Mouse (Mus musculus): ENCODE measurements around the gene Slc17a7. TPM values are rescaled to one million over a fixed set of nuclear protein-coding genes. Genes with fewer than 3 reads are reported as not detected.
A peak's percentile ranks its signal among the peaks of the same experiment; 100 is the strongest.

Slc17a7 gene
- polyA plus RNA-seq, 1 experiment from 2014 or later = 0.78 TPM

- Histone ChIP-seq H3K9me3 (no peaks in the 10 kb centered on the region), H3K4me2 (no peak overlapping the region), H3K27ac (replicated peaks) (no peak overlapping the region), H3K9ac (no peak overlapping the region), H3K36me3 (peaks cover 64% of the 10 kb centered on the region), H3K4me3 (no peak overlapping the region), H3K4me1 (replicated peaks) (0 out of 2 replicates have a peak, but pooled peaks cover 6% of the 10 kb centered on the region), H3K27me3 (no peaks in the 10 kb centered on the region)
- no peak for ATAC-seq (ENCODE audit: low read depth)
- 95% methylated on average over 7 of the region's 7 CpGs for WGBS
Measured at GRCm38 (mm10) chr7:45224826-45225225, 61.1 kb downstream of the Slc17a7 start.

MicroRNAs within 50 kb of the gene (microRNA counts, 519-probe panel; counts per million panel counts)
- microRNA mmu-miR-150 = 3,356 counts per million, percentile 45 among the panel's probes with 10 or more counts

Small RNAs within 50 kb of the gene (microRNA-seq; reads per million reads assigned to microRNA genes)
- gene Mir150 = 28.5 reads per million, percentile 38 among the genes with 10 or more reads in this experiment
- gene Mir5121 = 5.8 reads per million, percentile 21 among the genes with 10 or more reads in this experiment
- gene Mir7055 = not detected

Other genes with a start within 250 kb of the Slc17a7 start
- 115 and 116 TPM in 2 replicates for gene Ap2a1, start 234.5 kb upstream of the Slc17a7 start, polyA plus RNA-seq (2015; fragmentation: Nextera tagmentation; extraction: Ambion mirVana)
- 0.22 TPM in 1 of 2 replicates, not detected in the other for gene Tsks, start 220.7 kb upstream of the Slc17a7 start, polyA plus RNA-seq (2015; fragmentation: Nextera tagmentation; extraction: Ambion mirVana)
- gene Cpt1c, start 189.1 kb upstream of the Slc17a7 start, polyA plus RNA-seq (2015; fragmentation: Nextera tagmentation; extraction: Ambion mirVana) = 47.3 and 54.9 TPM in 2 replicates
- gene Prmt1, start 177.4 kb upstream of the Slc17a7 start, polyA plus RNA-seq (2015; fragmentation: Nextera tagmentation; extraction: Ambion mirVana) = 612 and 623 TPM in 2 replicates
- 60.3 and 67.3 TPM in 2 replicates for gene Irf3, start 166.3 kb upstream of the Slc17a7 start, polyA plus RNA-seq (2015; fragmentation: Nextera tagmentation; extraction: Ambion mirVana)
- gene Bcl2l12, start 165.2 kb upstream of the Slc17a7 start, polyA plus RNA-seq (2015; fragmentation: Nextera tagmentation; extraction: Ambion mirVana) = 17.3 and 17.4 TPM in 2 replicates
- 46.2 and 47.2 TPM in 2 replicates for gene Scaf1, start 147.6 kb upstream of the Slc17a7 start, polyA plus RNA-seq (2015; fragmentation: Nextera tagmentation; extraction: Ambion mirVana)
- gene Rras, start 146.0 kb upstream of the Slc17a7 start, polyA plus RNA-seq (2015; fragmentation: Nextera tagmentation; extraction: Ambion mirVana) = 15.0 and 16.5 TPM in 2 replicates
- gene Prr12, start 111.1 kb upstream of the Slc17a7 start, polyA plus RNA-seq (2015; fragmentation: Nextera tagmentation; extraction: Ambion mirVana) = 12.3 and 15.1 TPM in 2 replicates
- gene Nosip, start 101.5 kb upstream of the Slc17a7 start, polyA plus RNA-seq (2015; fragmentation: Nextera tagmentation; extraction: Ambion mirVana) = 58.9 and 65.6 TPM in 2 replicates
- gene Prrg2, start 101.3 kb upstream of the Slc17a7 start, polyA plus RNA-seq (2015; fragmentation: Nextera tagmentation; extraction: Ambion mirVana) = 16.8 and 17.2 TPM in 2 replicates
- 127 and 134 TPM in 2 replicates for gene Rcn3, start 71.7 kb upstream of the Slc17a7 start, polyA plus RNA-seq (2015; fragmentation: Nextera tagmentation; extraction: Ambion mirVana)
- gene Fcgrt, start 60.1 kb upstream of the Slc17a7 start, polyA plus RNA-seq (2015; fragmentation: Nextera tagmentation; extraction: Ambion mirVana) = 25.6 and 27.3 TPM in 2 replicates
- gene Rps11, start 39.5 kb upstream of the Slc17a7 start, polyA plus RNA-seq (2015; fragmentation: Nextera tagmentation; extraction: Ambion mirVana) = 920 and 971 TPM in 2 replicates
- 746 and 820 TPM in 2 replicates for gene Rpl13a, start 35.2 kb upstream of the Slc17a7 start, polyA plus RNA-seq (2015; fragmentation: Nextera tagmentation; extraction: Ambion mirVana)
- gene Gm45713, start 27.7 kb upstream of the Slc17a7 start, polyA plus RNA-seq (2015; fragmentation: Nextera tagmentation; extraction: Ambion mirVana) = 0.53 TPM in 1 of 2 replicates, not detected in the other
- gene Flt3l, start 27.5 kb upstream of the Slc17a7 start, polyA plus RNA-seq (2015; fragmentation: Nextera tagmentation; extraction: Ambion mirVana) = 1.3 and 1.5 TPM in 2 replicates
- gene Pih1d1, start 9.6 kb upstream of the Slc17a7 start, polyA plus RNA-seq (2015; fragmentation: Nextera tagmentation; extraction: Ambion mirVana) = 79.9 and 91.9 TPM in 2 replicates
- 19.0 and 19.6 TPM in 2 replicates for gene Aldh16a1, start 9.4 kb upstream of the Slc17a7 start, polyA plus RNA-seq (2015; fragmentation: Nextera tagmentation; extraction: Ambion mirVana)
- gene Gfy, start 15.6 kb downstream of the Slc17a7 start, polyA plus RNA-seq (2015; fragmentation: Nextera tagmentation; extraction: Ambion mirVana) = not detected in 2 replicates
- not detected in 2 replicates for gene Pth2, start 17.0 kb downstream of the Slc17a7 start, polyA plus RNA-seq (2015; fragmentation: Nextera tagmentation; extraction: Ambion mirVana)
- gene Ccdc155, start 40.9 kb downstream of the Slc17a7 start, polyA plus RNA-seq (2015; fragmentation: Nextera tagmentation; extraction: Ambion mirVana) = 0.29 and 0.45 TPM in 2 replicates
- gene Dkkl1, start 48.2 kb downstream of the Slc17a7 start, polyA plus RNA-seq (2015; fragmentation: Nextera tagmentation; extraction: Ambion mirVana) = 14.6 and 19.8 TPM in 2 replicates
- gene Tead2, start 51.8 kb downstream of the Slc17a7 start, polyA plus RNA-seq (2015; fragmentation: Nextera tagmentation; extraction: Ambion mirVana) = 65.9 and 85.5 TPM in 2 replicates
- 1.5 and 1.8 TPM in 2 replicates for gene Cd37, start 75.2 kb downstream of the Slc17a7 start, polyA plus RNA-seq (2015; fragmentation: Nextera tagmentation; extraction: Ambion mirVana)
- 0.18 and 0.27 TPM in 2 replicates for gene Slc6a16, start 77.1 kb downstream of the Slc17a7 start, polyA plus RNA-seq (2015; fragmentation: Nextera tagmentation; extraction: Ambion mirVana)
- gene Slc6a21, start 113.6 kb downstream of the Slc17a7 start, polyA plus RNA-seq (2015; fragmentation: Nextera tagmentation; extraction: Ambion mirVana) = not detected in 2 replicates
- 7.1 and 7.2 TPM in 2 replicates for gene Trpm4, start 169.8 kb downstream of the Slc17a7 start, polyA plus RNA-seq (2015; fragmentation: Nextera tagmentation; extraction: Ambion mirVana)
- 0.55 and 0.74 TPM in 2 replicates for gene Hrc, start 171.3 kb downstream of the Slc17a7 start, polyA plus RNA-seq (2015; fragmentation: Nextera tagmentation; extraction: Ambion mirVana)
- gene Ppfia3, start 203.1 kb downstream of the Slc17a7 start, polyA plus RNA-seq (2015; fragmentation: Nextera tagmentation; extraction: Ambion mirVana) = 18.4 and 20.3 TPM in 2 replicates
- 11.1 and 11.6 TPM in 2 replicates for gene Lin7b, start 206.6 kb downstream of the Slc17a7 start, polyA plus RNA-seq (2015; fragmentation: Nextera tagmentation; extraction: Ambion mirVana)
- gene Snrnp70, start 231.8 kb downstream of the Slc17a7 start, polyA plus RNA-seq (2015; fragmentation: Nextera tagmentation; extraction: Ambion mirVana) = 186 and 225 TPM in 2 replicates
- gene Kcna7, start 241.7 kb downstream of the Slc17a7 start, polyA plus RNA-seq (2015; fragmentation: Nextera tagmentation; extraction: Ambion mirVana) = not detected in 2 replicates
- not detected in 2 replicates for gene Ntf5, start 249.7 kb downstream of the Slc17a7 start, polyA plus RNA-seq (2015; fragmentation: Nextera tagmentation; extraction: Ambion mirVana)

Data from neural tube, embryonic 13.5 days (tissue).